Mouse (Mus musculus) cerebellum, postnatal 10 days (tissue): ENCODE data around the gene Dbndd2.
A peak's percentile ranks its signal among the peaks of the same experiment; 100 is the strongest.

ENCODE experiments used
- DNase-seq, 2 experiments: peaks; one replicate each; pipeline ENCODE4 v3.0.0; 2021; ENCODE audit warnings: mixed read lengths in 2 of 2

Dbndd2 gene

DNA sequence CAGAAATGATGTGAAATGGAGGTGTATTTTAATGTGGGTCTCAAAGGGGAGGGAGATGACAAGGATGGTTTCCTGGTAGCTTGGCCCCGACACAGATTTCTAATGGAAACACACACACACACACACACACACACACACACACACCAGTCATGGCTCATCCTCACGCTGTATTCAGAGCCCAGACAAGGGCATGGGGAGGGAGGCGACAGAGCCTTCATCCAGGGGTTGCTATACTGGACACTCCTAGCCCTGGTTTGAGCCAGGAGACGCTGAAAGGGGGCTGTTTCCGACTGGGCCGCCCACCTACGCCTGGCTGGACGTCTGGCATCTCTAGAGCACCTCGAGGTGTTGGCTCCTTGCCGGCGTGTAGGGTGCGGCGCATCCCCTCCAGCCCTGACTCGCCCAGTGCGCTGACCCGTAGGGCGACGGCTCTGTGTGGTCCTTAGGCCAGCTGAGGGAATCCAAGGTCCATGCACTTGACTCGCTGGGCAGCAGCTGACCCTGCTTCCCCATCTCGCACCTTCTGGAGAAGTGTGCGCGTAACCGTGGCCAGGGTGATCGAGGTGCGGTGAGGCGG is at the start of gene Dbndd2:
TSS of gene Dbndd2 (plus strand) at position 426 of the 577 bp plus-strand sequence.
- no peak for DNase-seq

- no peak for DNase-seq
Observed at GRCm38 (mm10) chr2:164436215-164436913, 49.5 kb upstream of the Dbndd2 start.

- DNase-seq: no peak
Observed at GRCm38 (mm10) chr2:164436961-164437360, 48.9 kb upstream of the Dbndd2 start.

GRCm38 (mm10) chr2:164437710-164438109 is 48.2 kb upstream of the Dbndd2 start:
- DNase-seq: no peak

DNA sequence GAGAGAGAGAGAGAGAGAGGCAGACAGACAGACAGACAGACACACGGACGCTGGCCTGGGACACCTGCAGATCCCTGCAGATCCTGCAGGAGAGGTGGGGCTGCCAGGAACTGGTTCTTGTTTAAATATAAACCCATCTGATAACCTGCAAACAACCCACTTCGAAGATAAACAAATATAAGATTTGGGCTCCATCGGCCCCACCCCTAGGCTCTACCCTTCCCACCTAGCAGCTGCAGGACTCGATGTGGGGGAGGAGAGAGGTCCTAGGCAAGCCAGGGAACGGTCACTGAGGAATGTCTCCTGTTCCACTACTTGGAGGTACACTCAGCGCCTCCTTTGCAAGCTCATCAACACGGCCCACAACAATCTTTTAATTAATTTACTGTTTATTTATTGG is 47.6 kb upstream of the Dbndd2 start:
- DNase-seq: no peak

DNA sequence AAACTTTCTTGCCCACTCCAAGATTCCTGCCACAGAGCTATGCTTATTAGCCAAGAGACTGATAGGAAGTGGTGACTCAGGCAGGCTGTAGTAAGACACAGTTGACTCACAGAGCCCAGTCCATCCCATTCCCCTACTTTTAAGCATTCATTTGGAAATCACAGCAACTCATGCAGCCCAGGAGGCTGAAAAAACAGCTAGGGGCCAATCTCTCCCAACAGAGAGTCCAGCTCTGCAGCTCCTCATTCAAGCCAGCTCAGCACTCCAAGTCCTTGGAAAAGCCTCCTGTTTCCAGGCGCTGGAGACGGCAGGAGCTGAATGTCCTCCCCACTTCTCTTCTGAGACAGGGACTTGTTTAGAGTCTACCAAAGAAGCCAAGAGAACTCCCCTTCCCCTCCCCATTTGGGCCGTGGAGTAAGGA is 46.9 kb upstream of the Dbndd2 start:
- DNase-seq: peak in 1 of 2 experiments; percentile 48

DNA sequence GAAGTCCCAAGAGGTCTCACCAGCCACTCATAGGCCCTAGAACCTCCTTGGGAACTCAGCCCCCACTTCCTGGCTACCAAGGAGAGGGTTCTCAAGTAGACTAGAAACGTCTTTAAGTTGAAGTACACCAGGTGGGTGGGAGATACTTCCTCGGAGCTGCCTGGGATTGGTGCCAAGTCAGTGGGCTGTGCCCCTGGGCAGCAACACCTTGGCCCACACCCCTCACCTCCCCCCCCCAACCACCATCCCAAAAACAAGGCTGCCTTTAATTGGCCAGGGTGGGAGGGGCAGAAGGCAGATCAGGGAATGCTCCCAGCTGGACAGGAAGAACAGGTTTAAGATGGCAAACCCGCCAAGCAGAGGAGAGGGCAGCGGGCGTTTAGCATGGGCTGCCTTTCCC is 45.6 kb upstream of the Dbndd2 start:
- no peak for DNase-seq

DNA sequence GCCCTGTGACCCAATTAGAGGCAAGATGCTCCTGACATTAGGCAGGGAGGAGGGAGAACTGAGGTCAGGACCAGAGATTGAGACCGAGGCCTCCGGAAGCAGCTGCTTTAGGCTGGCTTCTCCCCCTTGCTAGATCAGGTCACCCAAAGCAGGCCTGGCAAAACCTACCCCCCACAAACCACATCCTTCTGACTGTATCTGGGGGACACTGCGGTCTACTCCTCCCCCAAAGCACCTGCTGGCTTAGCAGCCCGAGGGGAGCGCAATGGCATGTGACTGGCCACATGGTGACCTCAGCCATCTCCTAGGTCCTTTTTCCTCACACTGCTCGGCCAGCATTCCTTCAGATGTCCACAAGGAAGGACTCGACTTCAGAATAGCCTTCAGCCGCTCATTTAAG is 44.8 kb upstream of the Dbndd2 start:
- no peak for DNase-seq

DNA sequence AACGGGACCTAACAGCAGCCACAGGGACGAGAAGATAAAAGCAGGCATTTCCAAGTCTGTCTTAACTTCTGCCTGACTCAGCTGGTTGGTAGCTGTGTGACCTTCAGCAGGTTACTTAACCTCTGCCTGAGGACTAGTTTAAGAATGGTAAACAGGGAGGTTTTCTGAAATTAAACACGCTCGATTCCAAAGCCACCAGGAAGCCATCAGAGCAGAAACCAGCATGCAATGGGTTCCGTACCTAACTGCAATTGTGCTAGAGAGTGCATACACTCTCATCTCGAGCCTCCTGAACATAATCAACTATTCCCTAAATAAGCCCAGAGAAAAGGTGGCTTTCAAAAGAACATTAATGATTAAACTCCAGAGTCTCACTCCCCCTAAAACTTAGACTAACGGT is 44.2 kb upstream of the Dbndd2 start:
- no peak for DNase-seq

DNA sequence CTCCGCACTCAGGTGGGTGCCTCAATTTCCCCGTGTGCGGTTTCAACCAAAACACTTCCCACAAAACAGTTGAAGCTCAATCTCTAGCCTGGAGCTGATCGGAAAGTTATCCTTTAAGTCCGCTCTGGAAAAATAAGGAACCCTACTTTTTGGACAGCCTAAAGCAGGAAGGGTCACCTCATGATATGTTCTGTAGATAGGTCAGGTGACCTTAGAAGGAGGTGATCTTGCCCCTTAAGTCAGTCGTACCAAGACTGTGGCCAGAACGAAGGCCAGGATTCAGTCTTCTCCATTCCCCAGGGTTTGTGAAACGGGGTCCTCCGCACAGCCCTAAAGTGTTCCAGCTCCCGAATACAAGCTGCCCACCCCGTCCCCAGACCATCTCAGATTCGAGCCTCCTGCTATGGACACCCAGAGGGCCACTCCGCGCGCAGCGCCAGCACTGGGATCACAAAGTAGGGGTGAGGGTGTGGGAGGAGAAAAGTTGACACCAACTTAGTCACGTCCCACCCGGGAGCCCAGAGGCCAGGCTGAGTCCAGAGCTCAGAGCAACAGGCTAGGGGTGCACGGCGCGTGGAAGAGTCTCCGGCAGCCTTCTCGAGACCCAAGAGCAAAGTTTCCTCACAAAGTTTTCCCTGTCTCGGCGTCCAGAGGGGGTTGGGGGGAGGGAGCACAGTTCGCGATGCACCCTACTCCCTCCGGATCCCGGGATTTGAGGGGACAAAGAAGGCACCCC is 43.4 kb upstream of the Dbndd2 start:
- no peak for DNase-seq

GRCm38 (mm10) chr2:164443051-164443437 is 42.9 kb upstream of the Dbndd2 start:
- DNase-seq: peak; percentile 62 to 73

DNA sequence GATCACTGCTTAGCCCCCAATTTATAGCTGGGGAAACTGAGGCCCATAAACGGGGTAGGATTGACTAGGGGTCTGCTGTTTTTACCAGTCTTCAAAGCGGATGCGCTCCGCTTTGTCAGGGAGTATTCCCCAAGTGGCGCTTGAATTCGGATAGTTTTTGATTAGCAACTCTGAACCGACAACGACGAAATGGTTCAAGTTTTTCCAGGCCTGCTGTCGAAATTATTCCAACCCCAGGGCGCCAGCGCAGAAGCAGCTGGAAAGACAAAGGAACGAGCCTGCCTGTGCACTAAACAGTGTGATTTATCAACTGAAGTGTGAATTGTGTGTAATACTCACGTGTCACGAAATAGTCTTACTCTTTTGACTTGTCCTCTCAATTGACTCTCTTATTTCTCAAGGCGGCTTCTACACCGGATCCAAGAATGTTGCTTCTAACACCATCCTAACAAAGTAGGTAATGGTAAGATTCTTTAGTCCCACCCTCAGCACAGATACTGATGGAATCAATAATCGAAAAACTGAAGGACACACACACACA is 42.4 kb upstream of the Dbndd2 start, which contains the start of gene Sdc4:
TSS of gene Sdc4 (minus strand) at position 428 of the 541 bp plus-strand sequence.
- no peak for DNase-seq

DNA sequence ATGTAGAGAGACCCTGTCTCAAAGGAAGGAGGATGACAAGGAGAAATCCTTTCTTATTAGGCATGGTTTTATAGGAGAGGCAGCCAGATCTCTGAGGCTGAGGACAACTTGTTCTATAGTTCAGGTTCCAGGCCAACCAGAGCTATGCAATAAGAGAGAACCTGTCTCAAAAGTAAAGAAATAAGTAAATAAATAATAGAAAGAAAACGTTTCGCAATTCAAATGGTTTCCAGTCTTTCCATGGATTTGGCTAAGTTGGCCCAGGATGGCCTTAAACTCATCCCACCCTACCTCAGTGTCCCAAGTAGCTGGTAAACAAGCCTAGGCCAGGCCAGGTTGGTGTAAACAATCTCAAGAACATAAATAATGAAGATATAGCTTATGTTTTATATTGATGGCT is 41.2 kb upstream of the Dbndd2 start:
- DNase-seq: no peak

DNA sequence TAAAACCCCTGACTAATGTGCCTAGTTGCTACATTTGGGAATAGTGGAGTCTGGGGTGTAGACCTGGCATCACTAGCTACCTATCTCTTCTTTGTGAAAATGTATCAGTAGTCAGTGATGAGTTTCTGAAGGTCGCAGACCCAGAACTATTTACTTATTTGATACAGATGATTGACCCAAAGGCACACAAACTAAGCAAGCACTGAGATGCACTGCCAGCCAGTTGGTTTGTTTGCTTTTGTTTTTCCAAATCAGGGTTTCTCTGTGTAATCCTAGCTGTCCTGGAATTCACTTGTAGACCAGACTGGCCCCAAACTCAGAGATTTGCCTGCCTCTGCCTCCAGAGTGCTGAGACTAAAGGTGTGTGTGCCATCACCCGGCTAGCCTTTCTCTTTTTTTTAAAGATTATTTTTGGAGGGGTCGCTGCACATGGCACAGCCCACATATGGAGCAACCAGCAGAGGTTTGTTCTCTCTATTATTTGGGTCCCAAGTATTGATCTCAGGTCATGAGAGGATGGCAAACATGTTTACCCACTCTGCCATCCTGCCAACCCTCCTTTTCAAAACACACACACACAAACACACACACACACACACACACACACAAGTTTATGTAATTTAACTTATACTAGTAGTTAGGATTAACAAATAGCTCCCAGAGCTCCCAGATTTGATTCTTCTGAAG is 40.4 kb upstream of the Dbndd2 start:
- DNase-seq: no peak

GRCm38 (mm10) chr2:164446086-164446469 is 39.8 kb upstream of the Dbndd2 start:
- no peak for DNase-seq

- no peak for DNase-seq
Observed at GRCm38 (mm10) chr2:164448140-164448539, 37.8 kb upstream of the Dbndd2 start.

- DNase-seq: no peak
Observed at GRCm38 (mm10) chr2:164448921-164449320, 37.0 kb upstream of the Dbndd2 start.

DNA sequence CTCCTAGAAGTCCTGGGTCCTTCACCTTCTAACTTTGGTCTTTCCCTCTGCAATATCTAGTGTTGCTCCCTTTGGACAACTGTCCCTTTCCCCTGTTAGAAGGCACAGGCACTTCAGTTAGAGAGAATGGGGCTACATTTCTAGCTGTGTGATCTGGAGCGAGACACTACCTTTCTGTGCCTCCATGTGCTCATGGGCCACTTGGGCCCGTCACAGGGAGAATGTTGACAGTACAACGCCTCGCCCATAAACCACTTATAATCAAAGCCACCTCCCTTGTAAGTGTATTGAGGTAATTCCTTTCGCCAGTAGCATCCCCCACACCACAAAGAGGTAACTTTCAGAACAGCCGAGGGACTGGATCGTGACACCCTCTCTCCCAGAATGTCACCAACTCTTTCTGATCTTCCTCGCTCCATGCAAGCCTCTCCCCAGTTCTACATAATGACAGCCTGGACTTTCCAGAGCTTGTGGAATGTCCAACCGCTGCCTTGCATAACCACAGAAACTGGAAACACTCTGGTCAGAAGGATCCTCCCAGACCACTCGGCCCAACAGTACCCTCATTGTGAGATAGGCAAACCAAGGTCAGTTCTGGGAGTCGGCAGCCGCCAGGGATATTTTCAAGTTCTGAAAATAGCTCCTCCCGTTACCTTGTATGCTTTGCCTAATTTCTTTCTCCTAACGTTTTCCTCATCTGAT is 36.4 kb upstream of the Dbndd2 start:
- DNase-seq: no peak

DNA sequence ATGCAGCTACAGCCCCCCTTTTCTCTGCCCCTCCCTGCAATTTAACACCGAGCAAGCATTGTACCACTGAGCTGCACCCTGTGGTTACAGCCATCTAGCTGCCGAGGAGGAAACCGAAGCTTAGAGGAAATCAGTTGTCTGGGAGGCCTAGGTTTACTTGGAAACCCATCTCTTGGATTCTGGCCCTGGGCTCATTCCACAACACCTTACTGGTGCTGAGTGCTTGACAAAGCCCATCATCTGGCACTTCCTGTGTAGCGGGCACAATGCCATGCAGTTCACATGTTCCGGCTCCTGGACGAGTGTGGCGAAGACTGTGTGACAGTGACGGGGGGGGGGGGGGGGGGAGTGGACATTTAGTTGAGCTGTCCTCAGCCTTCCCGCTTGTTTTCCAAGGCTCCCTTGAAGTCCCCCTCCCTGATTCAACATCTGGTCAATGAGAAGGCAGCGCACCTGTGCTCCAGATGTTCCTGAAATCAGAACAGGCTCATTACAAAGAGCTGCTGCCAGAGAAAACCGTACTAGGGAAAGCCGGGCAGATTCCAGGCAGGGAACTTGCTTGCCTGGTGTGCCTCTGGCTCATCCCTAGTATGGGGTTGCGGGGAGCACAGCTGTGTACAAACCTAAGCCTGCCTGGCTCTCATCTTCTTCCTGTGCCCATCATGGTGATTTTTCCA is 33.8 kb upstream of the Dbndd2 start:
- DNase-seq: peak in 1 of 2 experiments; percentile 43

DNA sequence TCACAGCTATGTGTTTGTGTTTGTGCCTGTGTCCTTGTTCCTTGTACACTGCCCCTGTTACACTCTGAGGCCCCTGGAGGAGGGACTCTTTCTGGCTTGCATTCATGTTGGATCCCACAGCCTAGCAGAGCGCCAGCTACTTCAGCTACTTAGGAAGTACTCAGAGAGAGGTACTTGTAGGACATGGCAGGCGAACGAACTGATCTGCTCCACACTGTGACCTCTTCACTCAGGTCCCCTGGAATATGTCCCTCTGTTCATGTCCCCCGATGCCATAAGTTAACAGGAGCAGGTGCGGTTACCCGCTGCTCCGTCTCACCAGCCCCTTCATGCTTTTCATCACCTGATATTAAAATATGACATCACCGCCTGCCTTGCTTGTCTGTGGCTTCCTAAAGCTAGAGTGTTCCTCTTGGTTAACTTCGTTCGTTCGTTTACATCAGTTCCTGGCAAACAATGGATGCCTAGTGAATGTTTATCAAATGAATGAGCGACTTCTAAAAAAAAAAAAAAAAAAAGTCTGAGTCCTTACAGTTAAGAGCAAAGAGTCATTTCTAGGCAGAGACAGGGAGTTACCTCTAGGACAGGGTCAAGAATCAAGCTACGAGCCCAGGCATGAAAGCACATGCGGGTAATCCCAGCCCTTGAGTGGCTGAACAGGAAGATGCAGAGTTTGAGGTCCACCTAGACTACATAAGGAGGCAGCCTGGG is 32.7 kb upstream of the Dbndd2 start:
- DNase-seq: no peak

GRCm38 (mm10) chr2:164453887-164454500 is 31.9 kb upstream of the Dbndd2 start:
- DNase-seq: no peak
